Mouse (Mus musculus): Measurements from ENCODE around the gene Rabl3.

- TF ChIP-seq CTCF (IDR thresholded peaks at IDR 0.05; ENCODE audit: borderline replicate concordance, control insufficient read depth, extremely low read depth, insufficient read depth, low read length, poor library complexity) (no peak), POLR2A (IDR thresholded peaks at IDR 0.05; ENCODE audit: control insufficient read depth, extremely low read depth, insufficient read depth, low read length, poor library complexity) (no peak)
Observed at GRCm38 (mm10) chr16:37611072-37611471, 71.4 kb downstream of the Rabl3 start.

Measured in thymus, adult 2 months (tissue).